Mouse (Mus musculus) Patski (cell line): Measurements from ENCODE around the gene Efcab9. TPM values are rescaled to one million over a fixed set of nuclear protein-coding genes. Genes with fewer than 3 reads are reported as not detected.

ENCODE experiments used
- ATAC-seq: fragments of 100-300 bp; one replicate; pipeline ENCODE4 v1.8.0; 2021
- CTCF ChIA-PET: fragments of 350-600 bp; sonication (Branson Sonifier 250); formaldehyde crosslinking; loops from one replicate; lab custom pipeline; 2022; ENCODE audit warnings: inconsistent platforms; lab: Charles Lee
- POLR2A ChIA-PET: fragments of 350-600 bp; sonication (Branson Sonifier 250); formaldehyde crosslinking; loops from one replicate; lab custom pipeline; 2022; ENCODE audit warnings: antibody characterized with exemption, inconsistent platforms; lab: Charles Lee
- DNase-seq: peaks from one replicate; pipeline ENCODE4 v3.0.0-alpha.2; 2011; ENCODE audit warnings: low read depth, low spot score
- H3K27me3 ChIP-seq: fragments of 371-371 bp; one replicate; pipeline ENCODE4 v1.5.1; 2021
- CTCF ChIP-seq: fragments of 100-300 bp; IDR thresholded peaks from one replicate; pipeline ENCODE4 v1.5.1; 2021
- in situ Hi-C: fragments of 300-500 bp; cut with MboI; formaldehyde crosslinking; loops from 3 replicates; pipeline ENCODE4 v1.11.1; 2018; ENCODE audit warnings: low pct_unique_long_range_greater_than_20kb, mixed read lengths
- polyA plus RNA-seq: library from polyadenylated mRNA; unstranded; gene quantifications from one replicate; pipeline ENCODE4 v1.2.3, GENCODE M21; 2021

Gene Efcab9
- polyA plus RNA-seq = 1.9 TPM

GRCm38 (mm10) chr11:32531871-32532764 is at the start of gene Efcab9:
Efcab9 (minus strand) TSS chr11:32532081.
- H3K27me3 ChIP-seq = no peaks in the 10 kb centered on the region
- TF ChIP-seq CTCF = no peak
- ATAC-seq = no peak
- no peak for DNase-seq
- in situ Hi-C loops = no loop called here
- CTCF ChIA-PET = interaction anchor here (0.8 kb wide), 1 partner anchor 82 kb away, joined by 3 read pairs; no protein-coding TSS in a partner anchor
- POLR2A ChIA-PET = interaction anchor here (0.6 to 2.1 kb wide), 4 partner anchors 20 to 119 kb away, joined by 3 to 10 read pairs (median 4); no protein-coding TSS in a partner anchor

- in situ Hi-C loops = no loop called here
- TF ChIP-seq CTCF = no peak
- no peak for DNase-seq
- ATAC-seq = no peak
- no peaks in the 10 kb centered on the region for H3K27me3 ChIP-seq
- ChIA-PET POLR2A (no interaction called here), CTCF (no interaction called here)
Measured at GRCm38 (mm10) chr11:32581031-32581430, 49.1 kb upstream of the Efcab9 start.

GRCm38 (mm10) chr11:32580305-32580947 is 48.5 kb upstream of the Efcab9 start:
- ATAC-seq = no peak

GRCm38 (mm10) chr11:32576760-32577050 is 44.8 kb upstream of the Efcab9 start:
- ChIA-PET POLR2A (no interaction called here), CTCF (no interaction called here)
- in situ Hi-C loops = no loop called here
- ATAC-seq (no peak), DNase-seq (no peak)
- no peak for TF ChIP-seq CTCF
- H3K27me3 ChIP-seq = no peaks in the 10 kb centered on the region

More at GRCm38 (mm10) chr11:32580305-32580947, 48.5 kb upstream of the Efcab9 start:
- TF ChIP-seq CTCF = no peak
- no peaks in the 10 kb centered on the region for H3K27me3 ChIP-seq
- POLR2A ChIA-PET = no interaction called here
- DNase-seq = no peak
- in situ Hi-C loops = no loop called here
- CTCF ChIA-PET = no interaction called here

GRCm38 (mm10) chr11:32575964-32576759 is 44.3 kb upstream of the Efcab9 start:
- no peak for ATAC-seq
- no peak for TF ChIP-seq CTCF
- no peaks in the 10 kb centered on the region for H3K27me3 ChIP-seq
- in situ Hi-C loops = no loop called here
- DNase-seq = no peak
- CTCF ChIA-PET = no interaction called here
- POLR2A ChIA-PET = no interaction called here

- CTCF ChIA-PET = no interaction called here
- ATAC-seq = no peak
- in situ Hi-C loops = no loop called here
- TF ChIP-seq CTCF = no peak
- DNase-seq = no peak
- POLR2A ChIA-PET = interaction anchor here (1.5 kb wide), 1 partner anchor 8 kb away, joined by 3 read pairs; no protein-coding TSS in a partner anchor
- H3K27me3 ChIP-seq = no peaks in the 10 kb centered on the region
Measured at GRCm38 (mm10) chr11:32573669-32574068, 41.8 kb upstream of the Efcab9 start.

GRCm38 (mm10) chr11:32571103-32571502 is 39.2 kb upstream of the Efcab9 start:
- H3K27me3 ChIP-seq = no peaks in the 10 kb centered on the region
- DNase-seq = no peak
- in situ Hi-C loops = no loop called here
- CTCF ChIA-PET = interaction anchor here (1.8 kb wide), 1 partner anchor 21 kb away, joined by 6 read pairs; no protein-coding TSS in a partner anchor
- POLR2A ChIA-PET = interaction anchor here (0.6 to 1.2 kb wide), 2 partner anchors 37 to 555 kb away, joined by 3 to 7 read pairs; no protein-coding TSS in a partner anchor
- no peak for ATAC-seq
- no peak for TF ChIP-seq CTCF

GRCm38 (mm10) chr11:32568637-32569293 is 36.9 kb upstream of the Efcab9 start:
- ChIA-PET POLR2A (interaction anchor here (0.5 kb wide), 1 partner anchor 14 kb away, joined by 3 read pairs; no protein-coding TSS in a partner anchor), CTCF (no interaction called here)
- no peaks in the 10 kb centered on the region for H3K27me3 ChIP-seq
- ATAC-seq = no peak
- in situ Hi-C loops = no loop called here
- no peak for DNase-seq
- TF ChIP-seq CTCF = no peak

- POLR2A ChIA-PET = interaction anchor here (0.5 to 0.9 kb wide), 2 partner anchors 10 to 15 kb away, joined by 3 read pairs; no protein-coding TSS in a partner anchor
- no peaks in the 10 kb centered on the region for H3K27me3 ChIP-seq
- CTCF ChIA-PET = no interaction called here
- no peak for TF ChIP-seq CTCF
- in situ Hi-C loops = no loop called here
- no peak for ATAC-seq
- no peak for DNase-seq
Measured at GRCm38 (mm10) chr11:32568060-32568459, 36.2 kb upstream of the Efcab9 start.
